Mouse (Mus musculus): ENCODE measurements around the gene Rps6. TPM values are rescaled to one million over a fixed set of nuclear protein-coding genes. Genes with fewer than 3 reads are reported as not detected.

Rps6 gene
- 398 TPM for polyA plus RNA-seq (2014; fragmentation: Illumina TruSeq; extraction: RNeasy Lipid Tissue Mini Kit (QIAGEN cat#74804); ENCODE audit: low read depth, low replicate concordance)

GRCm38 (mm10) chr4:86857113-86858069, at the start of gene Rps6:
Gene Rps6 (minus strand): TSS chr4:86857412.

GRCm38 (mm10) chr4:86874146-86874847, 17.1 kb upstream of the Rps6 start, which contains the start of gene Acer2:
Gene Acer2 (plus strand): TSS chr4:86874396.

Other genes with a start within 250 kb of the Rps6 start
- 4.3 TPM for gene Haus6, start 245.4 kb downstream of the Rps6 start, polyA plus RNA-seq (2014; fragmentation: Illumina TruSeq; extraction: RNeasy Lipid Tissue Mini Kit (QIAGEN cat#74804); ENCODE audit: low read depth, low replicate concordance)
- 129 TPM for gene Plin2, start 187.4 kb downstream of the Rps6 start, polyA plus RNA-seq (2014; fragmentation: Illumina TruSeq; extraction: RNeasy Lipid Tissue Mini Kit (QIAGEN cat#74804); ENCODE audit: low read depth, low replicate concordance)
- 17.5 TPM for gene Dennd4c, start 108.9 kb downstream of the Rps6 start, polyA plus RNA-seq (2014; fragmentation: Illumina TruSeq; extraction: RNeasy Lipid Tissue Mini Kit (QIAGEN cat#74804); ENCODE audit: low read depth, low replicate concordance)
- 5.8 TPM for gene Acer2, start 17.0 kb upstream of the Rps6 start, polyA plus RNA-seq (2014; fragmentation: Illumina TruSeq; extraction: RNeasy Lipid Tissue Mini Kit (QIAGEN cat#74804); ENCODE audit: low read depth, low replicate concordance)